Mouse (Mus musculus) megakaryocyte-erythroid progenitor cell, adult 5 weeks (primary cell): ENCODE data around the gene Sectm1a. TPM values are rescaled to one million over a fixed set of nuclear protein-coding genes. Genes with fewer than 3 reads are reported as not detected.

Experiments
- polyA plus RNA-seq: library from polyadenylated mRNA; stranded (reverse); fragments of >175 nt; gene quantifications from 2 replicates; pipeline ENCODE4 v1.2.3, GENCODE M21; 2012

The Sectm1a gene
- not detected in 2 replicates for polyA plus RNA-seq

GRCm38 (mm10) chr11:121081120-121081519 lies at the start of gene Sectm1a:
Gene Sectm1a (minus strand): TSS chr11:121081220.

DNA sequence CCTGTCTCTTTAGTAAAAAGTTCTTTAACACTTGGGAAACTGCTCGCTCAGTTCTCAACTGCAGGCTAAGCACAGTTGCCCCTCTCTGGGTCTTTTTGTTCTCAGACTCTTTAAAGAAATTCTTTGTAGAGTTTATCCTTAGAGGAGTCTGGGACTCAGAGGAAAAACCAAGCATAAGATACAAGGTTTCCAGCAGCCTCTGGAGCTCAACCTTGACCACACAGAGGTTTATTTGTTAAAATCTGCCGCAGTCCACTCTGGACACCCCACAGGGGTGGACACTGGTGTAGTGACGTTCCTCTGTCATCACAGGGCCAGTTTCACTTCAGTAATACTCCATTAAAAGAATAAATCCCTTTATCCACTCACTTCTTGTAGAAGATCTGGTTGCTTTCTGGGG lies 37.6 kb upstream of the Sectm1a start, which contains the start of gene Tex19.2:
Gene Tex19.2, minus strand, starts transcription at position 101 of the 400 bp plus-strand sequence.

GRCm38 (mm10) chr11:121063379-121063778 lies 17.6 kb downstream of the Sectm1a start, which contains the start of gene Sectm1b:
Gene Sectm1b (minus strand): TSS chr11:121063569.

GRCm38 (mm10) chr11:121039302-121039701 lies 41.7 kb downstream of the Sectm1a start, which contains the start of gene Cd7:
Gene Cd7 (minus strand): TSS chr11:121039418.

Other genes with a start within 250 kb of the Sectm1a start
- gene Ccdc57, start 148.3 kb downstream of the Sectm1a start, polyA plus RNA-seq = 5.9 and 8.1 TPM in 2 replicates
- 15.1 and 25.3 TPM in 2 replicates for gene Slc16a3, start 132.7 kb downstream of the Sectm1a start, polyA plus RNA-seq
- gene Csnk1d, start 89.9 kb downstream of the Sectm1a start, polyA plus RNA-seq = 177 and 184 TPM in 2 replicates
- gene Cd7, start 41.8 kb downstream of the Sectm1a start, polyA plus RNA-seq = 9.9 and 11.8 TPM in 2 replicates
- gene Sectm1b, start 17.7 kb downstream of the Sectm1a start, polyA plus RNA-seq = not detected in 2 replicates
- gene Tex19.2, start 37.5 kb upstream of the Sectm1a start, polyA plus RNA-seq = not detected in 2 replicates
- not detected in 2 replicates for gene Tex19.1, start 64.9 kb upstream of the Sectm1a start, polyA plus RNA-seq
- not detected in 2 replicates for gene Uts2r, start 79.1 kb upstream of the Sectm1a start, polyA plus RNA-seq
- 7.2 and 7.6 TPM in 2 replicates for gene Hexdc, start 123.2 kb upstream of the Sectm1a start, polyA plus RNA-seq
- gene Ogfod3, start 123.5 kb upstream of the Sectm1a start, polyA plus RNA-seq = 14.7 and 17.2 TPM in 2 replicates
- gene Cybc1, start 148.1 kb upstream of the Sectm1a start, polyA plus RNA-seq = 23.5 and 27.6 TPM in 2 replicates
- 3.7 and 4.5 TPM in 2 replicates for gene Narf, start 156.0 kb upstream of the Sectm1a start, polyA plus RNA-seq
- 25.9 and 30.6 TPM in 2 replicates for gene Foxk2, start 178.8 kb upstream of the Sectm1a start, polyA plus RNA-seq